Mouse (Mus musculus) kidney, adult 8-10 months (tissue): ENCODE measurements around the gene Slc6a6.
A peak's percentile ranks its signal among the peaks of the same experiment; 100 is the strongest.

Experiments
- DNase-seq, 2 experiments: peaks; one replicate each; pipeline ENCODE4 v3.0.0; 2022

Slc6a6 gene

DNA sequence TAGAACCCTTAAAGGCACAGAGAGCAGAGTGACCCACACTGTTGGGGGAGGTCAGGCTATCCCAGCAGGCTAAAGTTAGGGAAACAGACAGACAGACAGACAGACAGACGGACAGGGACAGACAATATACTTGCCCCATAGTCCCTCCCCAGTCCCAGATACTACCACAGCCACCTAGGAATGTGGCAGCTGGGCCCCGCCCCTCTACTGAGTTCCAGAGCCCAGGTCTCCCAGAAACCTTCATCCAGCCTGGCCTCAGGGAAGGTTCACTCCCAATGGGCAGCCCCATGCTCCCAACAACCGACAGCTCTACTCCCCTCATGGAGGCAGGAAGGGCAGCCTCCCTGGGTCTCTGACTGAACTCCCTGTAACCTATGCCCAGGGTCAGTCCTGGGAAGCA, 111.8 kb downstream of the Slc6a6 start:
- DNase-seq, result peak; percentile 3 to 22

GRCm38 (mm10) chr6:91796064-91796463, 112.2 kb downstream of the Slc6a6 start:
- DNase-seq, result peak; percentile 81 to 83

DNA sequence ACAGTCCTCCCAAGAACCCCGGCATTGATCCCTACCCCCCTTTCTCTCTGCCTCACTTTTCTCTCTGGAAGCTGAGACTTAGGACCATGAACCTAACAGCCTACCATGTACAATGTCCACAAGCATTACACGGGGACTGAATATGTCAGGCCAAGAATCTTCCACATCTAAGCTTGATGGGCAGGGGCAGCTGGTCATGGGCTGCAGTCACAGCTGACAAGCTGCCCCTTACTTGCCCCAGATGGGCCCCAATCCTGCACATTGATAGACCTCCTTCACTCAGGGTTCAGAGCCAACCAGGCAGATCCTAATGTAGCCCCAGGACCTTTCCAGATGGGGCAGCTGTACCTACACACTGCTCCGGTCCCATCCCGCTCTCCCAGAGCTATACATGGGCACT, 112.9 kb downstream of the Slc6a6 start:
- DNase-seq, result no peak

DNA sequence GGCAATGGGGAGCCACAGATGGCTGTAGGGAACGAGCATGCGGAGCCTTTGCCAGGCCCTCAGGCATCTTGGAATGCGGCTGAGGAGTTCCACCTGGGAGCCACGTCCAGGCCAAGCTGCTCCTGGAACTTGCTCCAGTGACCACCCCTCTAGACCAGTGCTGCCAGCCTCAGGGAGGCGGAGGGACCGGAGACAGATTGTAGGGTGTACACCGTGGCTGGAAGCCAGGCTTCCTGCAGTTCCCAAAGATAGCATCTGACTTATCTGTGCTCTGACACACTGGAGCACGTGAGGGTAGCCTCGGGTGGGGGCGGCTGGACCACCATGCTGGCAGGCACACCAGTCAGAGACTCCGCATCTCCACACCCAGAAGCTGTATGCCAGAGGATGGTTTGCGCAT, 114.6 kb downstream of the Slc6a6 start:
- peak in 1 of 2 experiments; percentile 6 for DNase-seq

GRCm38 (mm10) chr6:91804177-91804576, 120.3 kb downstream of the Slc6a6 start:
- DNase-seq, result no peak

GRCm38 (mm10) chr6:91807169-91807568, 123.3 kb downstream of the Slc6a6 start:
- DNase-seq, result no peak

DNA sequence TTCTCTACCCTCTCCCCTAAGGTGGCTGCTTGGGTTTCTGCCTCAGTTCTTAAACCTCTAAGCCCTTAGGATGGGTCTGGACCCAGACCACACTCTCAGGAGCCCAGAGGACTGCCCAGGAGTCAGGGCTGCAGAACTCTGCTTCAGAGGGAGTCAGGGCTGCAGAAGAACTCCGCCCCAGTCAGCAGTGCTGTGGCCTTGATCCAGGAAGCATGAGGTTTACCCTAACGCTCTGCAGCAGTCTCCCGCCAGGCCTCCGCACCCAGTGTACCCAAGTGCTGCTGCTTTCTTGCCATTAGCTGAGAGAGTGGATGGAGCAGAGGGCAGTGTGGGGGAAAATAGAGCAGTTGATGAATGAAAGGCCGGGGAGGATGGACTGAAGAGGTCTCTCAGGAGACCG, 124.2 kb downstream of the Slc6a6 start:
- DNase-seq, result no peak
